Mouse (Mus musculus) cerebellum, adult 9-10 months (tissue): Measurements from ENCODE around the gene Senp8.
"Not testable (repeated sequence)": the region's sequence is repeated elsewhere in the genome, so short reads cannot be mapped to it uniquely, and the experiment has no call there.

ENCODE experiments used
- DNase-seq: peaks from one replicate; pipeline ENCODE4 v3.0.0; 2022

Gene Senp8

GRCm38 (mm10) chr9:59750267-59751065, at the start of gene Senp8, which contains the start of gene Myo9a:
Senp8 (minus strand) TSS chr9:59750710.
Myo9a (plus strand) TSS chr9:59750896.
- DNase-seq, result peak; percentile 99

GRCm38 (mm10) chr9:59766966-59767461, 16.5 kb upstream of the Senp8 start:
- not testable (repeated sequence) for DNase-seq

GRCm38 (mm10) chr9:59760515-59760914, 10.0 kb upstream of the Senp8 start:
- DNase-seq, result no peak

- not testable (repeated sequence) for DNase-seq
Observed at GRCm38 (mm10) chr9:59757016-59757415, 6.5 kb upstream of the Senp8 start.

- DNase-seq, result no peak
Observed at GRCm38 (mm10) chr9:59755199-59755598, 4.7 kb upstream of the Senp8 start.

GRCm38 (mm10) chr9:59751966-59752365, 1.5 kb upstream of the Senp8 start:
- peak; percentile 42 for DNase-seq

GRCm38 (mm10) chr9:59751066-59751581, 614 bp upstream of the Senp8 start:
- DNase-seq, result no peak

- peak; percentile 50 for DNase-seq
Observed at GRCm38 (mm10) chr9:59749581-59750265, 787 bp downstream of the Senp8 start.

GRCm38 (mm10) chr9:59748969-59749368, 1.5 kb downstream of the Senp8 start:
- DNase-seq, result peak; percentile 36

GRCm38 (mm10) chr9:59748387-59748786, 2.1 kb downstream of the Senp8 start:
- no peak for DNase-seq

- no peak for DNase-seq
Observed at GRCm38 (mm10) chr9:59743903-59744302, 6.6 kb downstream of the Senp8 start.

GRCm38 (mm10) chr9:59740593-59740992, 9.9 kb downstream of the Senp8 start:
- no peak for DNase-seq

GRCm38 (mm10) chr9:59735394-59735793, 15.1 kb downstream of the Senp8 start:
- no peak for DNase-seq

GRCm38 (mm10) chr9:59733075-59733474, 17.4 kb downstream of the Senp8 start:
- no peak for DNase-seq

GRCm38 (mm10) chr9:59731136-59731535, 19.4 kb downstream of the Senp8 start:
- DNase-seq, result no peak

- DNase-seq, result no peak
Observed at GRCm38 (mm10) chr9:59727569-59728286, 22.8 kb downstream of the Senp8 start.

GRCm38 (mm10) chr9:59725515-59725914, 25.0 kb downstream of the Senp8 start:
- no peak for DNase-seq

GRCm38 (mm10) chr9:59723791-59724442, 26.6 kb downstream of the Senp8 start:
- DNase-seq, result peak; percentile 50

- DNase-seq, result peak; percentile 88
Observed at GRCm38 (mm10) chr9:59723096-59723657, 27.3 kb downstream of the Senp8 start.

- no peak for DNase-seq
Observed at GRCm38 (mm10) chr9:59721144-59721543, 29.4 kb downstream of the Senp8 start.

GRCm38 (mm10) chr9:59718237-59718636, 32.3 kb downstream of the Senp8 start:
- no peak for DNase-seq

- no peak for DNase-seq
Observed at GRCm38 (mm10) chr9:59716275-59716898, 34.1 kb downstream of the Senp8 start.
